Mouse (Mus musculus) limb, embryonic 15.5 days (tissue): ENCODE data around the gene Ndufs5. TPM values are rescaled to one million over a fixed set of nuclear protein-coding genes. Genes with fewer than 3 reads are reported as not detected.

ENCODE experiments used
- ATAC-seq: fragments of 200-750 bp; cut with Nextera tagmentation; 2 replicates; pipeline ENCODE4 v1.8.0; 2017; ENCODE audit warnings: low read depth, moderate TSS enrichment; ENCODE audit not compliant: insufficient number of reproducible peaks, low FRiP score, low TSS enrichment
- H3K27ac ChIP-seq: fragments of 300-500 bp; sonication (generic); 2 replicates; pipeline ENCODE4 v1.5.1; 2015; ENCODE audit warnings: moderate library complexity, mild to moderate bottlenecking, inconsistent platforms
- H3K27me3 ChIP-seq: fragments of 300-500 bp; sonication (generic); 2 replicates; pipeline ENCODE4 v1.6.1; 2015; ENCODE audit warnings: inconsistent platforms
- H3K36me3 ChIP-seq: fragments of 300-500 bp; sonication (generic); 2 replicates; pipeline ENCODE4 v1.6.1; 2015; ENCODE audit warnings: inconsistent platforms
- H3K4me1 ChIP-seq: fragments of 300-500 bp; sonication (generic); 2 replicates; pipeline ENCODE4 v1.6.1; 2015; ENCODE audit warnings: inconsistent platforms
- H3K4me2 ChIP-seq: fragments of 300-500 bp; sonication (generic); 2 replicates; pipeline ENCODE4 v1.6.1; 2015; ENCODE audit warnings: mild to moderate bottlenecking, inconsistent platforms
- H3K4me3 ChIP-seq: fragments of 300-500 bp; sonication (generic); 2 replicates; pipeline ENCODE4 v1.5.1; 2015; ENCODE audit warnings: mild to moderate bottlenecking, inconsistent platforms
- H3K9ac ChIP-seq: fragments of 300-500 bp; sonication (generic); 2 replicates; pipeline ENCODE4 v1.6.1; 2015; ENCODE audit warnings: inconsistent platforms
- H3K9me3 ChIP-seq: fragments of 300-500 bp; sonication (generic); 2 replicates; pipeline ENCODE4 v1.6.1; 2016; ENCODE audit warnings: inconsistent platforms
- WGBS: fragments of 180-500 bp; shearing (Covaris S2); methylation state at CpG from one replicate; pipeline ENCODE4 v1.1.7; 2015; 5-methylcytosine and 5-hydroxymethylcytosine counted together
- polyA plus RNA-seq: library from polyadenylated mRNA; unstranded; fragments of >200 nt; fragmentation: Nextera tagmentation; extraction: Ambion mirVana; gene quantifications from 2 replicates; pipeline ENCODE4 v1.2.1, GENCODE M21; 2015

Ndufs5 gene
- polyA plus RNA-seq, 1 experiment from 2014 or later, result 305 TPM

DNA sequence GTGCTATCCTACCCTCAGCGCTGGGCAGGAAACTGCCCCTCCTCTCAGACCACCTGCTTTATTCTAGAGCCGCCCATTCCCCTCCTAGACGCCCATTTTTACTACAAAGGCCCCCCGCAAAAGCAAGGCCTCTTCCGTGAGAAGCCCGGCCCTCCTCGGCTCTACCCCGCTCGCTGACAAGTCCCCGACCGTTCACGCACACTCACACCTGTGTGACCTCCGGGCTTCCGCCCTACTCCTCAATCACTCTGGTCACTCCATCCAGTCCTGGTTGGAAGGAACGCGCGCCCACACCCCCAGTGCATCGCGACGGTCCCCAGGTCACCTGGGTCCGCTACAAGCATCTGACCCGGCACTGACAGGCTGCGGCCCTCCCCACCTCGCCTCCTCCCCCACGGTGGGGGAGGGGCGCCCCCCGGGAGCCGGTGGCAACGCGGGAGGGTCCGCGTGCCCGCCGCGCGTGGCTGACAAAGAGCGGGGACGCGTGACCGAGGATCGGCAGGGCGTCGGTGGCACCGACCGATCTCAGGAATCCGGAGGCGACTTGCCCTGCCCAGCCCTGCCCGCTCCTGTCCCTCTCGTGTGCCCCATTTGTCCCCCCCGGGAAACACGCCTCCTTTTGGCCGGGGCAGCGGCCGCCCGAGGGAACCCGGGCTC is 31.5 kb downstream of the Ndufs5 start:
- Histone ChIP-seq H3K4me1 (peaks cover 19% of the 10 kb centered on the region), H3K36me3 (no peaks in the 10 kb centered on the region), H3K9me3 (no peaks in the 10 kb centered on the region), H3K4me3 (peak overlapping the region; percentile 81), H3K9ac (peak overlapping the region; percentile 67), H3K27ac (0 out of 2 replicates have a peak overlapping the region, but pooled peaks have one; percentile 17), H3K27me3 (peaks cover 14% of the 10 kb centered on the region), H3K4me2 (peak overlapping the region; percentile 100)
- 1% methylated on average over 52 of the region's 56 CpGs for WGBS
- no peak; the same call in 1 of the 2 replicates for ATAC-seq

DNA sequence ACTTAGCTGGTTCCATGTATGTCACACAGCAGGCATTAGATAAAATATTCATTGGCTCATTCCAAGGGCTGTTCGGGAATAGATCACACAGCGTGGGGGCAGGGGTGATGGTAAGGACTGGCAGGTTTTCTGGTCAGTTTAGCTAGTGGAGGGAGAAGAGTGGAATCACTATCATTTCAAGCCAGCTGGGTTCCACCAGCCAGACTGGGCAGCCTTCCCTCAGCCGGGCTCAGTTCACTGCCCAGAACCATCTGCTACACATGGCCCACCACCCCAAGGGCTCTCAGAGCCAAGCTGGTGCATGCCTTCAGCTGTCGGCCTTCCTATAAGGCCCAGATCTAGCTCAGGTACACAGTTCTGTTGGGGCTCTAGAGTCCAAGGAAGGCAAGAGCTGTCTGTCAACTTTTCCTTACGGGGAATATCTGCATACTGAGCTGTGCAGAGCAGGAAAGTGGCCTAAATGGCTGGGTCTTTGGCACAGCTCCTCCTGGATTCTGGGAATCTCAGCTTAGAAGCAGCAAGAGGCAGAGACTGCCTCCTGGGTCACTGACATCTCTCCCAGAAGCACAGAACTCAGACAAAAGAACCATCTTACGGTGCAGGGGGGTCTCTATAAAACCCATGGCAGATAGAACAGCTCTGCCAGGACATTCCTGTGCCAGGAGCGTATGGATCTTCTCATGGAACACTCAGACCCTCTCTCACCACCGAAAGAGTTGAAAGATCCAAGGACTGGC is 32.3 kb downstream of the Ndufs5 start:
- no peak for ATAC-seq
- WGBS, result 55% methylated on average over 8 of the region's 8 CpGs
- Histone ChIP-seq H3K27ac (no peak overlapping the region), H3K4me2 (peak overlapping the region; percentile 100), H3K27me3 (peaks cover 14% of the 10 kb centered on the region), H3K9me3 (no peaks in the 10 kb centered on the region), H3K4me3 (peak overlapping the region; percentile 81), H3K9ac (no peak overlapping the region), H3K36me3 (no peaks in the 10 kb centered on the region), H3K4me1 (peaks cover 26% of the 10 kb centered on the region)

DNA sequence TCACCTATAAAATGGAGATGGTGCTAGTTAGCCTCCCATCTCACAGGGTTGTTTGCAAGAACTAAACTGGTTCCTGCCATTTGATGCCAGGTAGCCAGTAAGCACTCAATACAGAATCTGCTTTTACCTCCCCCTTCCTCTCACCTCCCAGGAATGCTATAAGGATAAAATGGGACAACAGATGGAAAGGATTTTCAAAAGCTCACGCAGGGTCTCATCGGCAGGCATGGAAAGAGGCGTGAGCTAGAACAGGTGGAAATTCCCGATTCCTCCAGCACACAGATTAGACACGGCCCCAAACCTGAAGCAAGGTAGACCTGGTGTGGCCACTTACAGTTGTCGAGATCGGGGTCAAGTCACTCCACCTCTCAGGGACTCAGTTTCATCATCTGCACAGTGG is 33.0 kb downstream of the Ndufs5 start:
- Histone ChIP-seq H3K4me3 (no peak overlapping the region), H3K27me3 (peaks cover 14% of the 10 kb centered on the region), H3K4me1 (peaks cover 26% of the 10 kb centered on the region), H3K36me3 (no peaks in the 10 kb centered on the region), H3K4me2 (no peak overlapping the region), H3K9ac (no peak overlapping the region), H3K9me3 (no peaks in the 10 kb centered on the region), H3K27ac (no peak overlapping the region)
- no peak for ATAC-seq
- 70% methylated on average over 7 of the region's 7 CpGs for WGBS

DNA sequence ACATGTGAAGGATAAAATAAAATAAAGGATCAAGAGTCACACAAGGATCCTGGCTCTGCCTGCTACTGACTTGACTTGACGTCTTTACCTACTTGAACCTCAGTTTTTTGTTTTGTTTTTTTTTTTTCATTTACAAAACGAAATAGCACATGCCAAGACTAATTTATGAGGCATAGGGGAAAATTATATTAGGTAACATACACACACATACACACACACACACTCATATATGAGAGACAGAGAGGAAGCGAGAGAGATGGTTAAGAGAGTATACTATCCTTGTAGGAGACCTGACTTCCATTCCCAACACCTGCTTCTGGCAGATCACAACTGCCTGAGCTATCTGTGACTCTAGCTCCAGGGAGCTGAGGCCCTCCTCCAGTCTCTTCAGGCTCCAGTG is 33.7 kb downstream of the Ndufs5 start, which contains the start of gene Macf1:
TSS of gene Macf1 (minus strand) at position 101 of the 400 bp plus-strand sequence.
- ATAC-seq, result no peak
- H3K9me3 ChIP-seq, result no peaks in the 10 kb centered on the region
- peaks cover 14% of the 10 kb centered on the region for H3K27me3 ChIP-seq
- H3K27ac ChIP-seq, result no peak within 1 kb of the TSS
- H3K36me3 ChIP-seq, result no peaks in the 10 kb centered on the region
- H3K4me3 ChIP-seq, result no peak within 1 kb of the TSS
- 75% methylated on average over 3 of the region's 3 CpGs for WGBS
- no peak within 1 kb of the TSS for H3K4me2 ChIP-seq
- H3K9ac ChIP-seq, result no peak within 1 kb of the TSS
- peaks cover 26% of the 10 kb centered on the region for H3K4me1 ChIP-seq

DNA sequence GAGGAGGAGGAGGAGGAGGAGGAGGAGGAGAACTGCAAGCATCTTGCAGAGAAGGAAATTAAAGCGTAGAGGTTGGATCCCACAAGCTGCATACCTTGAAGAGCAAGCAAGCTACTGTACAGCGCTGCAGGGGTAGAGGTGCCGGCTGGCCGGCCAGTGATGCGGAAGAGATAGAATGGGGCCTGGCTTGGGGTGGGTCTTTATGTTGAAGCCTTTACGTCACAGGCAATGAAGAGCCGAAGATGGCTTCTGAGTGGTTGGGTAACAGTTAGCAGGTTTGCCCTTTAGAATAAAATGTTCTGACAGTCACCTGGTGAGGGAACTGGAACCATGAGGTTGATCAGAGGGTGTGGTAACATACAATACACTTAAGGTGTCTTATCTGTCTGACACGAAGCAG is 35.7 kb downstream of the Ndufs5 start:
- no peaks in the 10 kb centered on the region for H3K36me3 ChIP-seq
- no peak overlapping the region for H3K4me2 ChIP-seq
- H3K27me3 ChIP-seq, result peaks cover 14% of the 10 kb centered on the region
- ATAC-seq, result no peak
- no peak overlapping the region for H3K9ac ChIP-seq
- H3K4me3 ChIP-seq, result no peak overlapping the region
- WGBS, result 89% methylated on average over 8 of the region's 8 CpGs
- H3K4me1 ChIP-seq, result peaks cover 26% of the 10 kb centered on the region
- no peak overlapping the region for H3K27ac ChIP-seq
- H3K9me3 ChIP-seq, result no peaks in the 10 kb centered on the region

DNA sequence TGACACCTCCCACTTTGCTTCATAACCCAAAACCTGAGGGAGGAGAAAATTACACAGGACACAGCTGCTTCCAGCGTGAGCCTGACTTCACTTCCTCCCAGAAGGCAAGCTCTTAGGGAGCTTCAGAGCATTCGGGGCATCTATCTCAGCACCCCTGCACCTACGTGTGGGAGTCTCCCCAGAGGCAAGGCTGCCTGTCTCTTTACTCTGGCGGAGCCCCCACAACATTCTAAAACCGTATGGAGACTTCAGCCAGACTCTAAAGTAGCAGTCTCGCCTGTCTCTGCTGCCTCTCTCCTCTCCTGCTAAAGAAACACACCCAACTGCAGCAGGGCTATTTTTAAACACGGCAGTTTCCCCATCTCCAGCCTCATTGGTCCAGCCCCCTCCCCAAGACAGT is 37.0 kb downstream of the Ndufs5 start:
- H3K4me1 ChIP-seq, result peaks cover 32% of the 10 kb centered on the region
- H3K27ac ChIP-seq, result no peak overlapping the region
- no peak overlapping the region for H3K4me3 ChIP-seq
- no peak overlapping the region for H3K4me2 ChIP-seq
- peaks cover 8% of the 10 kb centered on the region; the same call in 1 of the 2 replicates for H3K27me3 ChIP-seq
- H3K9ac ChIP-seq, result no peak overlapping the region
- ATAC-seq, result no peak
- H3K36me3 ChIP-seq, result no peaks in the 10 kb centered on the region
- WGBS, result 41% methylated on average over 7 of the region's 7 CpGs
- H3K9me3 ChIP-seq, result no peaks in the 10 kb centered on the region

DNA sequence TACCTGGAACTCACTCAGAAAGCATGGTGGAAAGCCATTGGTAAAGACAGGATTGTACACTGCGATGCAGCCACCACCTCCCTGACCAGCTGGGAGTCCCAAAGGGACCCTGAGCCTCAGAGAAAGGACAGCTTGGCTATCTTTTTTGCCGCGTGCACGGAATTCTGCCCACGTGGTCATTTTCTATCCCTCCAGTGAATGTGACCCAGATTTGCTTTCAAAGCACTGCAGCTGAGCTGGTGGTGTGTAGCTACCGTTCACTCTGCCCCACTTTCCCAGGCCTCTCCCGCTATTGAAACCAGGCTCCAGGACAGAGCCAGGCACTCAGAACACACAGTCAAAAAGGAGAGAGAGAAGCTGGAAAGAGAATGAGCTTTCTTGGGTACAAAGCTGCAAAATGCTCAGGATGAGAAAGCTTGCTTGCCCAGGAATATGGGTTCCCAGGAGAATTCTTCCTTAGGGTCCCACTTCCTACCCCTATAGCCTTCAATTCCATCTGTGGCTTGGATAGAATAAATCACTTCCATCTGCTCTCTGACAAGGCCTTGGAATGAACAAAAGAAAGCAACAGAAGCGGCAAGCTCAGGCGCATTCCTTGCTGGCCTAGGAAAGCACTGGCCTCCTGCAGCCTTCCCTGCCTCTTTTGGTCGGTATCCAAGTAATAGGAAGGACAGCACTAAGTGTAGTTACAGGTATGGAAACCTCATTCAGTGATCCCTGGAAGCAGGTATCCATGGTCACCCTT is 40.8 kb downstream of the Ndufs5 start:
- Histone ChIP-seq H3K27ac (peak overlapping the region; percentile 77), H3K36me3 (no peaks in the 10 kb centered on the region), H3K4me3 (no peak overlapping the region), H3K4me2 (no peak overlapping the region), H3K9ac (no peak overlapping the region), H3K4me1 (peaks cover 25% of the 10 kb centered on the region), H3K27me3 (no peaks in the 10 kb centered on the region), H3K9me3 (no peaks in the 10 kb centered on the region)
- no peak for ATAC-seq
- WGBS, result 38% methylated on average over 10 of the region's 10 CpGs

DNA sequence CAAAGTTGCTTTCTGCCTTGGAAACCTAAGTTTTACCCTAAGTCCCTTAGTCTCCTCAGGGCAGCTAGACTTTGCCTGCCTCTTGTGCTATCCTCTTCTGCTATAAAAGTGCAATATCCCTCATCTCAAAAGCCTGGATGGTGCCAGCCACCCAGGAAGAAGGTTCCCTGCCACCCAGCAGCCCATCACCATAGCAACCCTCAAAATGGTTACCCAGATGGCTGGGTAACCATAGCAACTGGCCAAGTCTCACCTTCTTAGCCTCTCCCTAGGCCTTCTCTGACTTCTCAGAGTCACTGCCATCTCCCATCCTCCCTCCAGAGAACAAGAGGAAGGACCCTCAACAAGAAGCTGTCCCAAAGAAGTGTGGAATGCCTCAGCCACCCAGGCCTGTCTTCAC is 47.4 kb downstream of the Ndufs5 start:
- H3K27me3 ChIP-seq, result no peaks in the 10 kb centered on the region
- no peaks in the 10 kb centered on the region for H3K9me3 ChIP-seq
- no peak overlapping the region for H3K4me3 ChIP-seq
- peaks cover 17% of the 10 kb centered on the region for H3K4me1 ChIP-seq
- no peak overlapping the region for H3K9ac ChIP-seq
- peaks cover 4% of the 10 kb centered on the region; the same call in 1 of the 2 replicates for H3K36me3 ChIP-seq
- ATAC-seq, result no peak
- no peak overlapping the region for H3K27ac ChIP-seq
- H3K4me2 ChIP-seq, result no peak overlapping the region

DNA sequence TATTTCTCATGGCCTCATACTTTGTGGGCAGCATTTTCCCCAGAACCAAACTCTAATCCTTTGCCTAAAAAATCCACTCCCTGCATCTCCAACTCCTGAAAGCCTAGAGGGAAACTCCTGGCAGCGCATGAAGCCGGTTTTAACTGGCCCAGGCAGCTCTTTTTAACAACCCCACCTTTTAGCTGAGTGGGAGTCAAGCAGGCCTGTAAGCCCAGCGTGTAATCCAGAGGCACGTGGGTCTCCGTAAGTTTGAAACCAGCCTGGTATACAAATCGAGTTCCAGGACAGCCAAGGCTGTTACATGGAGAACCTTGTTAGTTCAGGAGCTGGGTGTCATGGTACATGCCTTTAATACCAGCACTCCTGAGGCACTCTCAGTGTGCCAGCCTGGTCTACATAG is 48.3 kb downstream of the Ndufs5 start:
- no peak overlapping the region for H3K9ac ChIP-seq
- peaks cover 4% of the 10 kb centered on the region; the same call in 1 of the 2 replicates for H3K36me3 ChIP-seq
- H3K4me1 ChIP-seq, result peaks cover 23% of the 10 kb centered on the region
- no peak overlapping the region; the same call in 1 of the 2 replicates for H3K27ac ChIP-seq
- no peaks in the 10 kb centered on the region for H3K9me3 ChIP-seq
- no peak overlapping the region for H3K4me3 ChIP-seq
- 56% methylated on average over 6 of the region's 6 CpGs for WGBS
- H3K27me3 ChIP-seq, result no peaks in the 10 kb centered on the region
- ATAC-seq, result no peak
- H3K4me2 ChIP-seq, result no peak overlapping the region

DNA sequence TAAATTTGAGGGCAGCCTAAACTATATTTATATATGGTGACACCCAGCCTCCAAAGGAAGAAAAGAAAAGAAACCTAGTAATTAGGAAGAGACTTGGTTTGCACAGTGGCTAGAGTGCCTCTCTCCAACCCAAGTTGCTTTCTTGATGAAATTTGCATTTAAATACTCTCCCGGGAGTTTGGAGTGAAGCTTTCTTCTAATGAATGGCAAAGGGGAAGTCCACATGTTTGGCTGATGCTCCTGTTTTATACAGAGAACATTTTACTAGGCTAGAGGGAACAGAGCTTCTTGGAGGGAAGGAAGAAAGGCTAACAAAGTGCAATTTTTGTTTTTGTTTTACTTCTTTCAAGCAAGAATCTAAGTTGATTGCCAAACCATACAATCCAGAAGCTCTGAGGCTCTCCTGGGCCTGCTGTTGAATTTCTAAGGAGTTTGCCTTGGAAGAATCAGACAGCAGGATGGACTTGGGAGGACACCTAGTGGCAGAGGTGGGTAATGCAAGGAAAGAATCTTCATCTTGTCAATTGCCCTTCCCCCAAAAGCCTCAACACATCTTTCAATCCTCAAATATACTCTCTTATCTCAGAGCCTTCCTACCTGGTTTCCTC is 50.6 kb downstream of the Ndufs5 start:
- 40% methylated on average over 1 of the region's 1 CpGs for WGBS

DNA sequence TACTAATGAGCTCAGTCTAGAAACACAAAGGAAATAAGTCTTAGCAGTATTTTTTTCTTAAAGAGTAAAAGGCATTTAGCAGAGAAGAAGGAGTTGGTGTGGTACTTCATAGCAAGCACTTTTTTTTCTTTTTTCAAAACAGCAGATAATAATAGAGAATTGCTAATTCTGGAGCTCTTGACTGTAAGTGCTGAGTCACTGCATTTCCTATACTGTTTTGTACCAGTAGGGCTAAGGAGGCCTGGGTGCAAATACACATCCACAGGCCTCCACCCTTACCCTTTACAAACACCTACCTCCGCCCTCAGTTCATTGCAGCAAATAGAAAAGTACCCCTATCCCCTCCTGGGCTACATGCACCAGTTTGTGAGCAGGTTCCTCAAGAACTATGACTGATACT is 51.5 kb downstream of the Ndufs5 start:
- no peak for ATAC-seq
- WGBS, result 84% methylated on average over 1 of the region's 1 CpGs
- Histone ChIP-seq H3K9me3 (no peaks in the 10 kb centered on the region), H3K27ac (peak overlapping the region; percentile 54; the same call in 1 of the 2 replicates), H3K27me3 (no peaks in the 10 kb centered on the region), H3K4me3 (no peak overlapping the region), H3K4me2 (no peak overlapping the region), H3K36me3 (peaks cover 4% of the 10 kb centered on the region; the same call in 1 of the 2 replicates), H3K4me1 (peaks cover 43% of the 10 kb centered on the region), H3K9ac (no peak overlapping the region)

More for the DNA sequence above, 50.6 kb downstream of the Ndufs5 start:
- Histone ChIP-seq H3K9me3 (no peaks in the 10 kb centered on the region), H3K4me1 (peaks cover 37% of the 10 kb centered on the region), H3K4me2 (no peak overlapping the region), H3K27ac (peak overlapping the region; percentile 54), H3K9ac (no peak overlapping the region), H3K27me3 (no peaks in the 10 kb centered on the region), H3K36me3 (peaks cover 4% of the 10 kb centered on the region; the same call in 1 of the 2 replicates), H3K4me3 (no peak overlapping the region)
- no peak for ATAC-seq
